Mouse (Mus musculus) c-Kit-negative CD71-positive TER-119-positive erythroid progenitor cells, embryonic 14.5 days (primary cell): ENCODE data around the gene Polr2h.

Experiments used
- DNase-seq: peaks from one replicate; pipeline ENCODE4 v3.0.0-alpha.2; 2013; ENCODE audit warnings: low read depth, low spot score

Gene Polr2h

DNA sequence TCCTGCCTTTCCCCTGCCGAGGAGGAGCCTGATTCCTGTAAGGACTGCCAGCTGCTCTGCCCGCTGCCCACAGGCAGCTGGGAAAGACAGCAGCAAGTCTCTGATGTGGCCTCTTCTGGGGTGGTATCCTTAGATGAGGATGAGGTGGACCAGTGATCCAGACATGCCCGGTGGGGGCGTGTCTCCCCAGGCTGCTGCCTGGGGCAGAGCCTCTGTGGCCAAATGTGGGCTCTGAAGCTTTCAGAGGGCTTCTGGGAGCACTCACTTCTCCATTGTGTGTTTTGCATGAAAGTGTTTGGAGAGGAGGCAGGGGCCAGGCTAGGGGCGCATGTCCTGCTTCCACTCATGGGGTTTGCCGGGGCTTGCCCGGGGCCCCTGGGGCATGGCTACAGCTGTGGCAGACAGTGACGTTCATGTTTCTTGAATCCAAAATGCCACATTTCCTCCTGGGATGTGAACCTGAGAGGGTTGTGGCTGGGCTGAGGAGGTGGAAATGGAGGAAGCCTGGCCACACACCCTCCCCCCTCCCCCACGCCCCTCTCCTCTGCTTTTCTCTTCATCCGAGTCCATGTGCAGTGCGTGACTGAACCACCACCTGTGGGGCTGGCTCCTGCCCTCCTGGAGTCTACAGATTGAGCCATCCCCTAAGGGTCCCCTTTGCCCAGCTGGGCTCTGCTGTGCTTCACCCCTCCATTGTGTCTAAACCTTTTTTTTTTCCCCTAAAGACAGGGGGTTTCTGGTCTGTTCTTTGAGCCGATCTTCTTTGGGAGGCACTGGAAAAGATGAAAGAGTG, 15.5 kb upstream of the Polr2h start:
- no peak for DNase-seq

GRCm38 (mm10) chr16:20702522-20702893, 15.0 kb upstream of the Polr2h start:
- DNase-seq = peak; percentile 66

DNA sequence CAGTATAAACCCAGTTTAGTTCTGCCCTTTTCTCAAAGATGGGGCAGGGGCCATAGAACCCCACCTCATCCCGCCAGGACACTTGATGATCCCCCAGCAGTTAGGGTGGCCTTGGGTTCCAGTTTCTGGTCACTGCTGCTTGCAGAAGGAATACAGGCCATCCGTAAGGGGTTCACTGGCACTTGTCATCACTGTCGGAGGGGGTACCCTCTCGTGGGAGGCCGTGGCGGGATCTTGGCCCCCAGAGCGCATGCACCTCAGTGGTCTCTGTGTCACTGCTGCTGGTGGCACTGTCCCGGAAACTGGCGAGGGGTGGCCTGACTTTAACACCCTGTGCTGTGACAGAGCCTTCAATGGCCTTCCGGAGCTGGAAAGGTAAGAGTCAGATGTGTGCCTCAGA, 14.4 kb upstream of the Polr2h start:
- no peak for DNase-seq

DNA sequence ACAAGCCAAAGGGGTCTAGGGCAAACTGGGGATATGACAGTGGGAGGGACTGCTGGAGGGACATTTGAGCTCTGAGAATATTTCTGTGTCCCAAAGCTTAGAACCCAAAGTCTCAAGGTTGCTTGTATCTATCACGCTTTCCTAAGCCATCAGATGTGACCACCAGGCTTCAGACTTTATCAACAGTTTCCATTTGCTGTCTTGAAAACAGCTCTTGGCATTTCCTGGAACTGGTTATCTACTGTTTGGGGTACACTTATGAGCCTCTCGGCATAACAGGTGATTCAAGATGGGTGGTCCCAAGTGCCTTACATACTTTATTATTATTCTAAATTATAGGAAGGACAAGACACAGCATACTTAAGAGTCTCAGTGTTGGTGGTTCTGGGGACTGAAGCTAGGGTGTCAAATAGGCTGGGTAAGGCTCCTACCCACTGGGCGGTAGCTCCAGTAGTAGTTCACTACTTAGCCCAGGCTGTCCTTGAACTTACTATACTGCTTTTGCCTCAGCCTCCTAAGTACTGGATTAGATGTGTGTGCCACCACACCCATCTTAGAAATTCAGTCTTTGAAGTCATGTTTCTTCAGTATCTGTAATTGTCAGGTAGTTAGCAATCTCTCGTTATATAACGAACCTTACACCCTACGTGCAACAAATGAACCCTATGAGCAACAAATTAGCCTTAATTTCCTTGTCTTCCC, 13.6 kb upstream of the Polr2h start:
- no peak for DNase-seq

GRCm38 (mm10) chr16:20705786-20706185, 11.7 kb upstream of the Polr2h start:
- DNase-seq = no peak

DNA sequence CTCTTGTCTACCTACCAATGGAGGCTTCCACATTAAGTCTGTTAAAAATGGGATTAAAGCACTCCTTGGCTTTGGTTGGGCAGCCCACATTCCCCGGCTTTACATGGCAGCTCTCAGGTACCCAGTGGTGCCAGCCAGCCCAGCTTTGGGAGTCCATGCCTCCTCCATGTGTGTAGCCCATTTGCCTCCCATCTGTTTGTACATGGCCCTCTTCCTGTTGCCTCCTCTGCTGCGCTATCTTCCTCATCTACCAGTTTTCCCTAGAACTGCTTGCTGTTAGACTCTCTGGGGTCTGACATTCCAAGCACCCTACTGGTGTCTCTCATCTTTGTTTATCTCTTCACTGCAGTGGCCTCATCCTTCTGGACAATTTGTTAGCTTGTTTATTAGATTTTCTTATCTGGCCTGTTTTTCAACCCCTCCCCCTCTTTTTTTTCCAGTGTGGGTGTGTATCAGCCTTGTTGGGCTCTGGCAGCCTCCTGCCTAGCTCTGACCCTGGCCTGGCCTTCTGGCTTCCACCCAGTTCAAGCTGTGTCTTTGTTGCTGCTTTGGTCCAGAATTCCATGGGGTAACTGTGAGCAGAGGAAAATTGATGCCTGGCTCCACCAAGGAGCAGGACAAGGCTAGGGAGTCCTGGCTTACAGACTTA, 10.9 kb upstream of the Polr2h start:
- no peak for DNase-seq

DNA sequence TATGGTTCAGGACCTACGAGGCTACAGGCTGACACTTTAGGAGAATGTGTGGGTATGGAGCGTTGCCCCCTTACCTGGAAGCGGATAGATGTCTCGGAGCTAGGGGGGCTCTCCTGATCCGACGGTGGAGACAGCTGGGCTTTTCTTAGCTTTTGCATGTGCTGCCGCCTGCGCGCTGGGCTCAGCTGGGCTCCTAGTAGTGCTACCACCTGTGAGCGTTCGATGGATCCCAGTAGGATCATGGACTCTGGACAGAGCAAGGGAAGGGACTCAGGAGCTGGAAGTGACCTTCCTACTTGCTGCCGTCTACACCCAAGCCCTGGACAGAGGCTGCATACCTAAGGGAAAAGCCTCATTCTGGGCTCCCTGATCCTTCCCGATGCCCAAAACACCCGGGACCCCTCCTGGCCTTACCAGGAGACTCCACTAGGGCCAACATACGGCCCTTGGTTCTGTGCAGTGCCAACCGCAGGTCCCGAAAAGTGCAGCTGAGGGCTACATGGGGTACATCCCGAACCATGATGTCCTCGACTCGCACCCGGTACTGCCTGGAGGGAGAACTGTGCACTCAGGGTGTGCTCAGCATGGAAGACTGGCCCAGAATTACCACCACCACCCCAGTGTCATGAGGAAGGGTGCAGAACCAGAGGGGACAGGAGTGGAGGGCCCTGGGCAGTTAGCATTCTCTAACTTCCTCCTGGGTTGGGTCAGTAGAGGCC, 9.1 kb upstream of the Polr2h start:
- no peak for DNase-seq

GRCm38 (mm10) chr16:20708939-20709734, 8.3 kb upstream of the Polr2h start:
- DNase-seq = no peak

DNA sequence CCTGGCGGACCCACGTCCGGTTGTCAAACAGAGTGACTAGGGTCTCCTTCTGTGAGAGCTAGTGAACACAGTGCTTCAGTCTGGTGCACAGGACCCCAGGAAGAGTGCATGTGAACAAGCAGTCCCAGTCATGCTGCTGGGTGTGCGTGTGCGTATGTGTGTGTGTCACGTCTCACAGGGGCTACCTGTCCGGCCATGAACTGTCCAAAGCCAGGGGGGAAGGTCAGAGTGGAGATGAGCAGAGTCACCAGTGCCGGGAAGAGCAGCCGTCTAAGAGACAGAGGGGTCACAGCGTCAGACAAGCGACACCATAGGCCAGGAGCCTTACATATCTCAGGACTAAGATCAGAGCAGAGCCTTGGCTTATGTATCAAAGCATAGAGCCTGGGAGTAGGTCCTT, 7.1 kb upstream of the Polr2h start:
- no peak for DNase-seq

GRCm38 (mm10) chr16:20710810-20711209, 6.7 kb upstream of the Polr2h start:
- DNase-seq = no peak

DNA sequence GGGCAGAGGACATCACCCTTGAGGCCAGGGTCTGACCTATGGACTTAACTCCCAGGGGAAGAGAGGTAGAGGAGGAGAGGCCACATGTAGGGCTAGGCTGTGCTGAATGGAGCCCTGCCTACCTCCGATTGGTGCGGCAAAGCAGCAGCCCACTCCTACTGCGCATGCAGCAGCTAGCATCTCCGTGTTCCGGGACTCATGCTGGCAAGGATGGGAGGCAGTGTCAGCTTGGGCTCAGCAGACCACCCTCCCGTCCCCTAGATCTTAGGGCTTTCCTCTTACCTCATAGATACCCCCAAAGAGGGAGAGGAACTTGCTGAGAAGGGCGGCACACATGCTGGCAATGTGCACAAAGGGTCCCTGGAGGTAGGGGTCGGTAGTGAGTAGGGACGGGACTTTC, 5.3 kb upstream of the Polr2h start:
- no peak for DNase-seq

DNA sequence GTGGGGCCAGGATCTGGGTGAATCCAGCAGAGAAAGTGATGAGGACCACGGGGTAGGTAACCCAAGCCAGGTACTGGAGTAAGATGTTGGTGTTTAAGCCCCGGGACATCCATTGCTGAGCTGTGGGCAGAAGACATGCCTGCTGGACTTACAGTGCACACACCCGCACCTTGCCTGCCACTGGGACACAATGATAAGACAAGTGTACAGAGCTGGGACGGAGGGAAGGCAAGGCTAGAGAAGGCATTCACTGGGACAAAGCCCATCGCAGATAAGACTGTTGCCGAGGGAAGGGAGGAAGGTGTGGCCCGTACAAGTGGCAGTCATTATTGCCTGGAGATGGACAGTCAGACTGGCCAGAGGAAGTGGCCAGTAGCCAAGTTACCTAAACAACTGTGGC, 4.6 kb upstream of the Polr2h start:
- DNase-seq = no peak

GRCm38 (mm10) chr16:20714307-20715080, 3.0 kb upstream of the Polr2h start:
- no peak for DNase-seq

DNA sequence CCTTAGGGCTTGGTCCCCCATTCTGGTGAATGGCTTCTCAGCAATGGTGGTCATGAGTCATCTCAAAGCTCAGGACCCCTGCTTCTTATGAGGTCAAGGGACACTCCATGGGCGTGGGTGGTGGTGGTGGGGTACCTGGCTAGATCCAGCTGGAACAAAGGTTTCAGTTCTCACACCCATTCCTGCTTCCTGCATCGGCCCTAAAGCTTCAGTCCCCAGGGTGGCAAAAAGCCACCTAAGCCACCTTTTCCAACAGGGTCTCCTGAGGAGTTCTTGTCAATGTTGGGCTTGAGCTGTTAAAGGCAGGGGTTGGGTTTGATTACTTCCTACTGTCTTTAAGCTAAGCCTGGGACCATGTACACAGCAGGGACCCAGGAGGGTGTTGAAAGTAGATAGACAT, 2.3 kb upstream of the Polr2h start:
- DNase-seq = no peak

GRCm38 (mm10) chr16:20715566-20715965, 1.9 kb upstream of the Polr2h start:
- no peak for DNase-seq

DNA sequence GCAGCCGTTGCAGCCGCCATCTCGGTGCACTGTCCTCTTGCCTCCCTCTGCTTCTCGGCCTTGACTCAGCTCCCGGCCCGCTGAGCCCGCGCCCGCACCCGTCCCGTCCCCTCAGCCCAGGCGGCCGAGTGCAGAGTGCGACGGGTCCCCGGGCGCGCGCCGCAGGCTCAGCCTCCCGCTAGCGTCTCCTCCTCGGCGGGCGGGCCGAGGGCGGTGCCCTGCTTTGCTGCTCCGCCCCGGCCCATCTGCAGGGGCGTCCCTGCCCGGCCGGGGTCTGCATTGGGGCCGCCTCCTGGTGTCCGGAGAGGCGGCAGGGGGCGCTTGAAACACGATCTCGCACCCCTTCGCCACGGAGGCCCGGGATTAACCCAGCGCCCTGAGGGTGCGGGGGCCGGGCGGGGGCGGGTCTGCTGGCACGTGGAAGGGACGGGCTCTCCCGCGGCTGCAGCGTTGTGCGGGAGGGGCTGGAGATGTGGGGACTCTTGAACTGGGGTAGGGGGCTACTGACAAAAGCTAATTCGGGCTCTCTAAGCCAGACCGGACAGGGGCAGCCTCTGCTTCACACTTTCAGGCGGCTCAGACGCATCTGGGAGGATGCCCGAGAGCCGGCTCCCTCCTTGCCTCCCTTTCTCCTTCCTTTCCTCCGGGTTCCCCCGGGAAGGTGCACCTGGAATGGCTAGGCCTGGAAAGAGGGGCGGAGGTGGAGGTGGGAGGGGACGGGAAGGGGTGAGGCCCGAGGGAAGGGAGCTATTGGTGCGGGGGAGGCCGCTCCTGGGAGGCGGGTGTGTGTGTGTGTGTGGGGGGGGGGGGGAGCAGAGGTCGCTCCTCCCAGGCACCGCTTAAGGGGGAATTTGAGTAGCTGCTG, 1.3 kb upstream of the Polr2h start:
- DNase-seq = no peak

DNA sequence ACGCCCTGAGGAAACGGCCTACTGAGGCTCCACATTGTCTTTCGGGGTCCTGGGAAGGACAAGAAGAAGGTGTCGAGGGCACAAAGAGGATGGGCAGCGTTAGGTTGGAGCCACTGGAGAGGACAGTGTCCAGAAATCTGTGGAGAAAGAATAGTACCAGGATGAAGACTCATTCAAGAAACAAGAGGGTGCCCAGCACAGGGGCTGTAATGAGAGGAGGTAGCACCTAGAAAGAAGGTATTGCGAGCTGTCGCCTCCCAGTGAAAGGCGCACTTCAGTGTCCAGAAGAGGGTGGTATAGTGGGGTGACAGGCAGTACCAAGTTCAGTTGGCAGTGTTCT, 654 bp upstream of the Polr2h start:
- DNase-seq = no peak

DNA sequence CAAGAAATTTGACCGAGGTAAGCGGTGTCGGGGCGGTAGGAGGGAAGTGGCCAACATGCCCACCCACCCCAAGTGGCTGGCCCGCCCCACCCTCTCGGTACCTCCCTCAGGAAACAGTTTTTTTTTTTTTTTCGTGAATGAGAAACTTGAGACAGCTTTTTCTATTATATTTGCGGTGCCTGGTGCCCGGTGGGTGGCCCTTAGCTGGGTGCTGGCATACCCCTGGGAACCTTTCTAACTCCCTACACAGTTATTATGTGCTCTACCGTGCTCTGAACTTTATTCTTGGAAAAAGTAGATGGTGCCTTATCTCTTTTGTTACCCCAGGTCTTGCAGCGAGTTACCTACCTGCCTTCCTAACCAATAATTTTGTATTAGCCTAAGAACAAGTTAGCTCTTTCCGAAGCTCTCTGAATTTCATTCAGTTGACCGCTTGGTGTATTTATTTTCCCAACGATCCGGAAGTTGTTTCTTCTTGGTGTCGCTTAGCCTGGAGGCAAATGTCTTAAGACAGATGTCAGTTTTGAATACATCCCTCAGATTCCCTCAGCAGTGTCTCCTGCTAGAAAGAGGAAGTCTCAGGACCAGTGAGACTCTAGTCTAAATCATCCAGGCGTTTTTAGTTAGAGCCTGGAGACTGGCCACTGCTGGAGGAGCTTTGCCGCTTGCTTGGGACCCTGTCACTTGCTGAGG, 659 bp downstream of the Polr2h start:
- DNase-seq = no peak

DNA sequence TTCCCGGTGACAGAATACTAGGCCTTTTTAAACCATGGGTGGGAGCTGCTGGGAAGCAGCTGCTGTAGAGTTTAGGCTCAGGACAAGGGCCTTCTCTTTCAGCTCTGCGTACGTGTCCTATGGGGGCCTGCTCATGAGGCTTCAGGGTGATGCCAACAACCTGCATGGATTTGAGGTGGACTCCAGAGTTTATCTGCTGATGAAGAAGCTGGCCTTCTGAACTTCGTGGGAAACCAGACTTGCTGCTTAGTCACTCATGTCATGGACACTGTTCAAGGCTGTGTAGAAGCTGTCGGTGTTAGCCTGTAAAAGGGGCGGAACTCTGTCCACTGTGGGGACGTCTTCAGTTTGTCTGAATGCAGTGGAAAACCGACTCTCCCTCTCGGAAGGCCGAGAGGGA, 4.3 kb downstream of the Polr2h start:
- DNase-seq = no peak
